Mouse (Mus musculus) heart, embryonic 12.5 days (tissue): Measurements from ENCODE around the gene Nav1. TPM values are rescaled to one million over a fixed set of nuclear protein-coding genes. Genes with fewer than 3 reads are reported as not detected.

Source experiments
- ATAC-seq: fragments of 200-750 bp; cut with Nextera tagmentation; 2 replicates; pipeline ENCODE4 v1.8.0; 2017; ENCODE audit warnings: moderate TSS enrichment, moderate library complexity; ENCODE audit not compliant: insufficient number of reproducible peaks, low FRiP score
- H3K27ac ChIP-seq: fragments of 300-500 bp; sonication (generic); 2 replicates; pipeline ENCODE4 v1.5.1; 2016; ENCODE audit warnings: mild to moderate bottlenecking, moderate library complexity; ENCODE audit not compliant: poor library complexity, severe bottlenecking
- H3K27me3 ChIP-seq: fragments of 300-500 bp; sonication (generic); replicated peaks from 2 replicates; pipeline ENCODE4 v1.6.1; 2016; ENCODE audit warnings: mild to moderate bottlenecking, moderate library complexity
- H3K36me3 ChIP-seq: fragments of 300-500 bp; sonication (generic); 2 replicates; pipeline ENCODE4 v1.6.1; 2016; ENCODE audit warnings: mild to moderate bottlenecking, moderate library complexity
- H3K4me1 ChIP-seq: fragments of 300-500 bp; sonication (generic); replicated peaks from 2 replicates; pipeline ENCODE4 v1.6.1; 2016; ENCODE audit warnings: mild to moderate bottlenecking
- H3K4me2 ChIP-seq: fragments of 300-500 bp; sonication (generic); 2 replicates; pipeline ENCODE4 v1.6.1; 2016; ENCODE audit warnings: mild to moderate bottlenecking, moderate library complexity
- H3K4me3 ChIP-seq: fragments of 300-500 bp; sonication (generic); 2 replicates; pipeline ENCODE4 v1.5.1; 2016; ENCODE audit warnings: mild to moderate bottlenecking
- H3K9ac ChIP-seq: fragments of 300-500 bp; sonication (generic); 2 replicates; pipeline ENCODE4 v1.6.1; 2016; ENCODE audit warnings: mild to moderate bottlenecking, moderate library complexity
- H3K9me3 ChIP-seq: fragments of 300-500 bp; sonication (generic); replicated peaks from 2 replicates; pipeline ENCODE4 v1.6.1; 2016; ENCODE audit warnings: mild to moderate bottlenecking, moderate library complexity
- WGBS: fragments of 180-500 bp; shearing (Covaris S2); methylation state at CpG from one replicate; pipeline ENCODE4 v1.1.7; 2016; 5-methylcytosine and 5-hydroxymethylcytosine counted together
- polyA plus RNA-seq: library from polyadenylated mRNA; unstranded; fragments of >200 nt; fragmentation: Nextera tagmentation; extraction: Ambion mirVana; gene quantifications from 2 replicates; pipeline ENCODE4 v1.2.1, GENCODE M21; 2016

Nav1 gene
- polyA plus RNA-seq, 1 experiment from 2014 or later = 38.9 TPM

- Histone ChIP-seq H3K4me1 (peaks cover 73% of the 10 kb centered on the region), H3K27ac (peak overlapping the region; percentile 1; the same call in 1 of the 2 replicates), H3K9ac (no peak overlapping the region), H3K9me3 (no peaks in the 10 kb centered on the region), H3K36me3 (no peaks in the 10 kb centered on the region; the same call in 1 of the 2 replicates), H3K4me2 (no peak overlapping the region), H3K27me3 (no peaks in the 10 kb centered on the region), H3K4me3 (no peak overlapping the region)
- WGBS = 82% methylated on average over 12 of the region's 12 CpGs
- ATAC-seq = no peak
These were observed 91.4 kb downstream of the Nav1 start for GRCm38 (mm10) chr1:135515633-135516238.

- Histone ChIP-seq H3K4me2 (no peak overlapping the region), H3K9ac (no peak overlapping the region), H3K36me3 (no peaks in the 10 kb centered on the region; the same call in 1 of the 2 replicates), H3K9me3 (no peaks in the 10 kb centered on the region), H3K4me1 (peaks cover 75% of the 10 kb centered on the region), H3K4me3 (no peak overlapping the region), H3K27ac (peak overlapping the region; percentile 1; the same call in 1 of the 2 replicates), H3K27me3 (no peaks in the 10 kb centered on the region)
- 65% methylated on average over 9 of the region's 9 CpGs for WGBS
- ATAC-seq = no peak
These were observed 92.0 kb downstream of the Nav1 start for GRCm38 (mm10) chr1:135514913-135515632.

GRCm38 (mm10) chr1:135514046-135514445 lies 93.0 kb downstream of the Nav1 start:
- no peak for ATAC-seq
- Histone ChIP-seq H3K4me2 (no peak overlapping the region), H3K27ac (peak overlapping the region; percentile 84), H3K4me3 (no peak overlapping the region), H3K9me3 (no peaks in the 10 kb centered on the region), H3K9ac (no peak overlapping the region), H3K27me3 (no peaks in the 10 kb centered on the region), H3K36me3 (no peaks in the 10 kb centered on the region; the same call in 1 of the 2 replicates), H3K4me1 (peaks cover 76% of the 10 kb centered on the region)
- WGBS = 57% methylated on average over 4 of the region's 4 CpGs

GRCm38 (mm10) chr1:135513464-135513863 lies 93.6 kb downstream of the Nav1 start:
- WGBS = 46% methylated on average over 5 of the region's 5 CpGs
- H3K36me3 ChIP-seq = no peaks in the 10 kb centered on the region; the same call in 1 of the 2 replicates
- peaks cover 79% of the 10 kb centered on the region for H3K4me1 ChIP-seq
- peak overlapping the region; percentile 84 for H3K27ac ChIP-seq
- no peaks in the 10 kb centered on the region for H3K9me3 ChIP-seq
- H3K9ac ChIP-seq = no peak overlapping the region
- H3K4me3 ChIP-seq = no peak overlapping the region
- no peaks in the 10 kb centered on the region for H3K27me3 ChIP-seq
- no peak for ATAC-seq
- no peak overlapping the region for H3K4me2 ChIP-seq

- 2% methylated on average over 30 of the region's 30 CpGs for WGBS
- peak overlapping the region; percentile 69 for H3K4me2 ChIP-seq
- H3K4me1 ChIP-seq = peaks cover 83% of the 10 kb centered on the region
- peak overlapping the region; percentile 64 for H3K4me3 ChIP-seq
- H3K36me3 ChIP-seq = peaks cover 13% of the 10 kb centered on the region
- H3K27ac ChIP-seq = peak overlapping the region; percentile 64
- H3K9me3 ChIP-seq = no peaks in the 10 kb centered on the region
- peak overlapping the region; percentile 83 for H3K9ac ChIP-seq
- no peak for ATAC-seq
- no peaks in the 10 kb centered on the region for H3K27me3 ChIP-seq
These were observed 96.6 kb downstream of the Nav1 start for GRCm38 (mm10) chr1:135510346-135510977.

- Histone ChIP-seq H3K9me3 (no peaks in the 10 kb centered on the region), H3K4me1 (peaks cover 84% of the 10 kb centered on the region), H3K36me3 (peaks cover 19% of the 10 kb centered on the region), H3K9ac (peak overlapping the region; percentile 83), H3K4me2 (peak overlapping the region; percentile 69), H3K27ac (peak overlapping the region; percentile 64; the same call in 1 of the 2 replicates), H3K4me3 (peak overlapping the region; percentile 64), H3K27me3 (no peaks in the 10 kb centered on the region)
- 21% methylated on average over 15 of the region's 16 CpGs for WGBS
- no peak for ATAC-seq
These were observed 97.7 kb downstream of the Nav1 start for GRCm38 (mm10) chr1:135509145-135510084.

GRCm38 (mm10) chr1:135508349-135508634 lies 98.8 kb downstream of the Nav1 start:
- Histone ChIP-seq H3K27me3 (no peaks in the 10 kb centered on the region), H3K4me3 (peak overlapping the region; percentile 64), H3K4me1 (peaks cover 82% of the 10 kb centered on the region), H3K27ac (no peak overlapping the region), H3K36me3 (peaks cover 23% of the 10 kb centered on the region), H3K4me2 (peak overlapping the region; percentile 69), H3K9ac (peak overlapping the region; percentile 83), H3K9me3 (no peaks in the 10 kb centered on the region)
- ATAC-seq = no peak
- 32% methylated on average over 3 of the region's 3 CpGs for WGBS

GRCm38 (mm10) chr1:135507572-135508348 lies 99.3 kb downstream of the Nav1 start:
- H3K27me3 ChIP-seq = no peaks in the 10 kb centered on the region
- no peak overlapping the region for H3K27ac ChIP-seq
- H3K36me3 ChIP-seq = peaks cover 23% of the 10 kb centered on the region
- peaks cover 77% of the 10 kb centered on the region for H3K4me1 ChIP-seq
- 47% methylated on average over 14 of the region's 14 CpGs for WGBS
- no peaks in the 10 kb centered on the region for H3K9me3 ChIP-seq
- peak overlapping the region; percentile 69 for H3K4me2 ChIP-seq
- peak overlapping the region; percentile 64 for H3K4me3 ChIP-seq
- no peak for ATAC-seq
- H3K9ac ChIP-seq = peak overlapping the region; percentile 83

- 77% methylated on average over 7 of the region's 7 CpGs for WGBS
- Histone ChIP-seq H3K4me2 (no peak overlapping the region), H3K9me3 (no peaks in the 10 kb centered on the region), H3K27ac (no peak overlapping the region), H3K27me3 (no peaks in the 10 kb centered on the region), H3K4me3 (no peak overlapping the region), H3K36me3 (peaks cover 23% of the 10 kb centered on the region), H3K9ac (no peak overlapping the region), H3K4me1 (peaks cover 65% of the 10 kb centered on the region)
- ATAC-seq = no peak
These were observed 101.6 kb downstream of the Nav1 start for GRCm38 (mm10) chr1:135505499-135505898.

GRCm38 (mm10) chr1:135503436-135503835 lies 103.7 kb downstream of the Nav1 start:
- H3K9ac ChIP-seq = no peak overlapping the region
- 78% methylated on average over 2 of the region's 2 CpGs for WGBS
- H3K9me3 ChIP-seq = no peaks in the 10 kb centered on the region
- no peak for ATAC-seq
- H3K4me2 ChIP-seq = no peak overlapping the region
- H3K4me1 ChIP-seq = peaks cover 76% of the 10 kb centered on the region
- no peak overlapping the region for H3K4me3 ChIP-seq
- no peaks in the 10 kb centered on the region for H3K27me3 ChIP-seq
- no peak overlapping the region for H3K27ac ChIP-seq
- H3K36me3 ChIP-seq = peaks cover 23% of the 10 kb centered on the region
